Mouse (Mus musculus) lung, postnatal 36 days (tissue): ENCODE data around the gene Adamts17.

Experiments
- DNase-seq: peaks from one replicate; pipeline ENCODE4 v3.0.0; 2022; ENCODE audit warnings: mixed read lengths

Adamts17 gene

GRCm38 (mm10) chr7:67110551-67111159 is 271.1 kb downstream of the Adamts17 start:
- no peak for DNase-seq

- no peak for DNase-seq
These were observed 273.1 kb downstream of the Adamts17 start for GRCm38 (mm10) chr7:67112495-67113216.

- no peak for DNase-seq
These were observed 274.5 kb downstream of the Adamts17 start for GRCm38 (mm10) chr7:67114056-67114455.

- DNase-seq = no peak
These were observed 275.5 kb downstream of the Adamts17 start for GRCm38 (mm10) chr7:67115056-67115455.

- DNase-seq = no peak
These were observed 295.6 kb downstream of the Adamts17 start for GRCm38 (mm10) chr7:67135140-67135539.

- no peak for DNase-seq
These were observed 302.9 kb downstream of the Adamts17 start for GRCm38 (mm10) chr7:67142347-67143015.

- DNase-seq = peak; percentile 7
These were observed 306.2 kb downstream of the Adamts17 start for GRCm38 (mm10) chr7:67145748-67146147.

- no peak for DNase-seq
These were observed 306.6 kb downstream of the Adamts17 start for GRCm38 (mm10) chr7:67146151-67146550.

- no peak for DNase-seq
These were observed 310.2 kb downstream of the Adamts17 start for GRCm38 (mm10) chr7:67149707-67150106.

GRCm38 (mm10) chr7:67152626-67153025 is 313.1 kb downstream of the Adamts17 start:
- no peak for DNase-seq

GRCm38 (mm10) chr7:67162135-67162534 is 322.6 kb downstream of the Adamts17 start:
- DNase-seq = no peak

GRCm38 (mm10) chr7:67168288-67168687 is 328.8 kb downstream of the Adamts17 start:
- no peak for DNase-seq

GRCm38 (mm10) chr7:67168763-67169569 is 329.4 kb downstream of the Adamts17 start:
- DNase-seq = no peak

GRCm38 (mm10) chr7:67173522-67174195 is 334.1 kb downstream of the Adamts17 start:
- no peak for DNase-seq

- no peak for DNase-seq
These were observed 344.3 kb downstream of the Adamts17 start for GRCm38 (mm10) chr7:67183786-67184185.

- peak; percentile 74 for DNase-seq
These were observed 359.9 kb downstream of the Adamts17 start for GRCm38 (mm10) chr7:67199412-67199811.
